Mouse (Mus musculus): ENCODE results near the gene Myrip. TPM values are rescaled to one million over a fixed set of nuclear protein-coding genes. Genes with fewer than 3 reads are reported as not detected.

The Myrip gene
- polyA plus RNA-seq, 1 experiment from 2014 or later = 0.86 TPM

DNA sequence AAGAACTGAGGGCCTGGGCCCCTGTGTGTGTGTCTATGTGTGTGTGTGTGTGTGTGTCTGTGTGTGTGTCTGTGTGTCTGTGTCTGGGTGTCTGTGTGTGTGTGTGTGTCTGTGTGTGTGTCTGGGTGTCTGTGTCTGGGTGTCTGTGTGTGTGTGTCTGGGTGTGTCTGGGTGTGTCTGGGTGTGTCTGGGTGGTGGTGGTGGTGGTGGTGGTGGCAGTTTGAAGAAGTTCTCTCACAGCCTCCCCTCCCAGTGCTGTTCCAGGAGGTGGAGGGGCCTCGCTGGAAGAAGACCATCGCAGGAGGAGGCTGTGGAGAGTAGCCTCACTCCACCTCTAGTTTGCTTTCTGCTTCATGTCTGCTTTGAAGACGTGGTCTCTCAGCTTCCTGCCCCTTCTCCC, 180.3 kb downstream of the Myrip start:
- DNase-seq (ENCODE audit: low spot score) (no peak), ATAC-seq (replicated peaks; ENCODE audit: low FRiP score) (no peak)
- Histone ChIP-seq H3K27me3 (ENCODE audit: control insufficient read depth, insufficient read depth, low read length) (no peaks in the 10 kb centered on the region), H3K4me3 (ENCODE audit: low read depth, low read length) (no peak overlapping the region), H3K36me3 (ENCODE audit: control insufficient read depth, insufficient read depth, low read length) (no peaks in the 10 kb centered on the region), H3K9ac (ENCODE audit: low read length) (no peak overlapping the region), H3K9me3 (ENCODE audit: control insufficient read depth, low read length) (no peaks in the 10 kb centered on the region), H3K4me2 (ENCODE audit: low read depth, low read length, severe bottlenecking) (no peak overlapping the region), H3K4me1 (replicated peaks; ENCODE audit: control insufficient read depth, insufficient read depth, low read length) (no peaks in the 10 kb centered on the region), H3K27ac (ENCODE audit: low read depth, low read length) (no peak overlapping the region)
- WGBS = 79% methylated on average over 3 of the region's 3 CpGs

DNA sequence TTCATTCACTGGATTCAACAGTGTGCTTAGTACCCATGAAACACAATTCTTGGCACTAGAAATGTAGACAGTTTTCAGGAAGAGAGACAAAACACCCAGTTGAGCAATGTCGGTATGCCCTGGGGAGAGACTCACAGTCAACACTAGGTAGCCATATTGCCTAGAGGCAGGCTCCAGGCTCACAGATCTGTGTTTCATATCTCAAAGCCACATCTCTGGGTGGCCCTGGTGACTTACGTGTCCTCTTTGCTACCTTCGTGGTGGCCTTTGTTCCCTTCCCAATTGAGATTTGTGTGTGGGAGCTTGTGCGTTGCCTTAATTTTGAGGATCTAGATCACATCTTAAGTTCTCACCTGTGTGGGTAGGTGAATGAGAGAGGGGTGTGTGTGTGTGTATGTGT, 181.1 kb downstream of the Myrip start:
- Histone ChIP-seq H3K27me3 (ENCODE audit: control insufficient read depth, insufficient read depth, low read length) (no peaks in the 10 kb centered on the region), H3K4me1 (replicated peaks; ENCODE audit: control insufficient read depth, insufficient read depth, low read length) (no peaks in the 10 kb centered on the region), H3K27ac (ENCODE audit: low read depth, low read length) (no peak overlapping the region), H3K4me2 (ENCODE audit: low read depth, low read length, severe bottlenecking) (no peak overlapping the region), H3K4me3 (ENCODE audit: low read depth, low read length) (no peak overlapping the region), H3K9ac (ENCODE audit: low read length) (no peak overlapping the region), H3K36me3 (ENCODE audit: control insufficient read depth, insufficient read depth, low read length) (no peaks in the 10 kb centered on the region), H3K9me3 (ENCODE audit: control insufficient read depth, low read length) (no peaks in the 10 kb centered on the region)
- WGBS = 92% methylated on average over 4 of the region's 4 CpGs
- DNase-seq (ENCODE audit: low spot score) = no peak
- no peak for ATAC-seq (replicated peaks; ENCODE audit: low FRiP score)

DNA sequence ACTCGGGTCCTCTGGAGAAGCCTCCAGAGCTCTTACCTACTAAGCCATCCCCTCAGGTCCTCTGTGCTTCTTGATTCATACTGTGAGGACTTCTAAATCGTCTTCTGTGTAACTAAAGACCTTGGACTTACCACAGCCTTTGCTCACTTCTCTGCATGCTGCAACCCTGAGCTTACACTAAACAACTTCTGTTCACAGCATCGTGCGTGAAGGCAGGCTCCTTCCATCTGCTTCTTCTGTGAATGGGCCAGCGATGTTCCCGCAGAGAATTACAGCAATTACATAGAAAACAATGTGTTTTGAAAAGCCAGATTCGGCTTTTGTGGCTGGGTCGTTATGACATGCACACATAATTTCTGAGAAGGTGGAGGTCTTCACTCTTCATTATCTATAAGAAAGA, 181.8 kb downstream of the Myrip start:
- H3K36me3 ChIP-seq (ENCODE audit: control insufficient read depth, insufficient read depth, low read length) = no peaks in the 10 kb centered on the region
- no peak overlapping the region for H3K27ac ChIP-seq (ENCODE audit: low read depth, low read length)
- no peak for ATAC-seq (replicated peaks; ENCODE audit: low FRiP score)
- H3K9me3 ChIP-seq (ENCODE audit: control insufficient read depth, low read length) = no peaks in the 10 kb centered on the region
- no peak overlapping the region for H3K9ac ChIP-seq (ENCODE audit: low read length)
- no peak overlapping the region for H3K4me3 ChIP-seq (ENCODE audit: low read depth, low read length)
- H3K4me2 ChIP-seq (ENCODE audit: low read depth, low read length, severe bottlenecking) = no peak overlapping the region
- 72% methylated on average over 8 of the region's 8 CpGs for WGBS
- H3K27me3 ChIP-seq (ENCODE audit: control insufficient read depth, insufficient read depth, low read length) = no peaks in the 10 kb centered on the region
- H3K4me1 ChIP-seq (replicated peaks; ENCODE audit: control insufficient read depth, insufficient read depth, low read length) = no peaks in the 10 kb centered on the region
- no peak for DNase-seq (ENCODE audit: low spot score)

DNA sequence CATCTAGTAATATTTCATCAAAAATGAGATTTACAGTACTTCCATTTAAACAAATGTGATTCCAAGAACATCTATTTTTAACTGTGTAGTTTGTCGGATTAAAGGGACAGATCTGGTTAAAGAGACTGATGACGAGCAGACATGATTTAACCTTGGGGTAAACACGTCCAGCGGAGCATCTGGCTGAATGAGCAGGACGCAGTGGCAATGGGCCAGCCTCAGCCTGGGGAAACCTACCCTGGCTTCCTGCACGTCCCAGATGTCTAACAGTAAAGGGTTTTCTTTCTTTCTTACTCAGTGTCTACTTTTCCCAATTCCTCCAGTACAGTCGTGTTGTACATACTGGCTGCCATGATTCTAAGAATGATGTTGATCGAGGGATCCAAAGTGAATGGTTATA, 185.8 kb downstream of the Myrip start:
- Histone ChIP-seq H3K27ac (ENCODE audit: low read depth, low read length) (no peak overlapping the region), H3K36me3 (ENCODE audit: control insufficient read depth, insufficient read depth, low read length) (no peaks in the 10 kb centered on the region), H3K27me3 (ENCODE audit: control insufficient read depth, insufficient read depth, low read length) (no peaks in the 10 kb centered on the region), H3K4me2 (ENCODE audit: low read depth, low read length, severe bottlenecking) (no peak overlapping the region), H3K4me1 (replicated peaks; ENCODE audit: control insufficient read depth, insufficient read depth, low read length) (no peaks in the 10 kb centered on the region), H3K9me3 (ENCODE audit: control insufficient read depth, low read length) (no peaks in the 10 kb centered on the region), H3K9ac (ENCODE audit: low read length) (no peak overlapping the region), H3K4me3 (ENCODE audit: low read depth, low read length) (no peak overlapping the region)
- WGBS = 90% methylated on average over 8 of the region's 8 CpGs
- DNase-seq (ENCODE audit: low spot score) (no peak), ATAC-seq (replicated peaks; ENCODE audit: low FRiP score) (no peak)

DNA sequence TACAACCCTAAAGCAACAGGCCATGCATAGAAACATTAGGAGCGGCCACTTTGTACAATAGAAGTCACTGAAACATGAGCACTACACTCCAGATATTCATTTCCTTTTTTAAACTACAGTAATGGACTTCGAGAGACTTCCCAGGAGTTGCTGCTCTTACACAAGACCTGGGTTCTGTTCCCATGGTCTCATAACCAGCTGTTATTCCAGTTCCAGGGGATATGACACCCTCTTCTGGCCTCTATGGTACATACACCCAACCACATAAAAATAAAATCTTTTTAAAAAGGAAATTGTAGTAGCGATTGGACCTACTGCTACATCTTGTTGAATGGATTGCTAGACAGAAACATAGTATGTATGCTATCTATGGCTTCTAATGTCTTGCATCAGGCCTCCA, 190.2 kb downstream of the Myrip start:
- Histone ChIP-seq H3K9ac (ENCODE audit: low read length) (peak overlapping the region; percentile 100), H3K9me3 (ENCODE audit: control insufficient read depth, low read length) (no peaks in the 10 kb centered on the region)
- ATAC-seq (replicated peaks; ENCODE audit: low FRiP score) = no peak

DNA sequence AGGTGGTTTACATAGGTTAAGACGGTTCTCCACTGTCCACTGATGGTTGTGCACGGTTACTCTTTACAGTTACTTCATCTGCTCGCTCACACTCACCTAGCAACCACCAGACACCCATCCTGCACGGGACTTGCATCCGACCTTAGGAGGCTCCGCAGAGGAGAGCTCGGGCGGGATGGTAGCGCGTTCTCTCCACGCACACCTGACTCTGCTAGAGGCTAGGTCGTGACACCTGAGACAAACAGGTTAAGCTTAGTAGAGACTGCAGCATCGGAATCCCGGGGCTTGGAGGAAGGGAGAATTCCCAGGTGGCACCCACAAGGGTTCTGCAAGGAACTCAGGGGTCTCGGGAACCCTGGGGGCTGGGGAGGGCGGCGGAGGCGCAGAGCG, 190.7 kb downstream of the Myrip start, which contains the start of gene Eif1b:
Gene Eif1b (plus strand): TSS at position 223 of the 390 bp plus-strand sequence.
- peak; percentile 47 for ATAC-seq (replicated peaks; ENCODE audit: low FRiP score)
- peaks cover 13% of the 10 kb centered on the region for H3K36me3 ChIP-seq (ENCODE audit: control insufficient read depth, insufficient read depth, low read length)

More for the DNA sequence above, 190.2 kb downstream of the Myrip start:
- Histone ChIP-seq H3K27ac (ENCODE audit: low read depth, low read length) (no peak overlapping the region), H3K36me3 (ENCODE audit: control insufficient read depth, insufficient read depth, low read length) (peaks cover 13% of the 10 kb centered on the region), H3K4me1 (replicated peaks; ENCODE audit: control insufficient read depth, insufficient read depth, low read length) (peaks cover 7% of the 10 kb centered on the region), H3K27me3 (ENCODE audit: control insufficient read depth, insufficient read depth, low read length) (no peaks in the 10 kb centered on the region), H3K4me3 (ENCODE audit: low read depth, low read length) (peak overlapping the region; percentile 100), H3K4me2 (ENCODE audit: low read depth, low read length, severe bottlenecking) (peak overlapping the region; percentile 93)
- 78% methylated on average over 3 of the region's 3 CpGs for WGBS
- no peak for DNase-seq (ENCODE audit: low spot score)

DNA sequence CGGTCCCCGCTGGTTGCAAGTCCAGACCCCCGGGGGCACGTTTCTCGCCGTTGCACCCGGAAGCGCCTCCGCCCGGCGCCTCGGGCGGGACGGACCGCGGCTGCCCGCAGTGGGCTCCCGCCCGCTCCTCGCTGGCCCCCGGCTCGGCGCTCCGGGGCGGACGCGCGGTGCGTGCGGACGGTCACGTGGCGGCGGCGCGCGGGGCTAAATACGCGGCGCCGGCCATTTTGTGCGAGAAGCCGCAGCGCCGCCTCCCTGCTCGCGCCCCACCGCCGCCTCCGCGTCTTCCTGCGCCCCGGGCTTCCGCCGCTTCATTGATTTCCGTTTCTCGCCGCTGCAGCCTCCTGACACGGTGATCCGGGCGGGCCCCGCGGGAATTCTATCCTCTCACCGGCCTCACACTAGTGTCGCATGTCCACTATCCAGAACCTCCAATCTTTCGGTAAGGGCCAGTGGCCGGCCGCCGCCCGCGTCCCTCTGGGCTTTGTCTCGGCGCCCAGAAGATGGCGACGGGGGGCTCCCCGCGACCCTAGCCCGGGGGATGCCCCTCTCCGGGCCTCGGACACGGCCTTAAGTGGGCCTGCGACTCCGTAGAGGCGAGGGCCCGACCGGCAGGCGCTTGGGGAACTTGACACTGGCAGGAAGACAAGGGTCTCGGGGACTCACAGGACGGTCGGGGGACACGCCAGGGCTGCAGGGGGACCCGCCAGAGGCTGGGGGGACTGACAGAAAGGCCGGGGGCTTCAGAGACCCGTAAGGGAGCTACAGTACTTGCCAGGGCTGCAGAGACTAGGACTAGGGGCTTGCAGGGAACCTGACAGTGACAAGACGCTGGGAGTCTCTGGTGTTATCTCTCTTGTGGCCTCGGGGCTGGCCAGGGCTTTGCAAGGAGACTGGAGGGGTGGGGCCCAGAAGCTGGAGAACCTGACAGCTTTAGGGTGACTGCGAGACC, 191.4 kb downstream of the Myrip start:
- Histone ChIP-seq H3K9ac (ENCODE audit: low read length) (peak overlapping the region; percentile 100), H3K27me3 (ENCODE audit: control insufficient read depth, insufficient read depth, low read length) (no peaks in the 10 kb centered on the region), H3K9me3 (ENCODE audit: control insufficient read depth, low read length) (no peaks in the 10 kb centered on the region), H3K27ac (ENCODE audit: low read depth, low read length) (peak overlapping the region; percentile 87), H3K36me3 (ENCODE audit: control insufficient read depth, insufficient read depth, low read length) (peaks cover 13% of the 10 kb centered on the region), H3K4me1 (replicated peaks; ENCODE audit: control insufficient read depth, insufficient read depth, low read length) (peaks cover 7% of the 10 kb centered on the region), H3K4me2 (ENCODE audit: low read depth, low read length, severe bottlenecking) (peak overlapping the region; percentile 93), H3K4me3 (ENCODE audit: low read depth, low read length) (peak overlapping the region; percentile 100)
- peak; percentile 90 for DNase-seq (ENCODE audit: low spot score)
- peak; percentile 83 for ATAC-seq (replicated peaks; ENCODE audit: low FRiP score)
- under 1% methylated on average over 86 of the region's 97 CpGs for WGBS

More for the DNA sequence above, 190.7 kb downstream of the Myrip start, which contains the start of gene Eif1b:
- Histone ChIP-seq H3K4me3 (ENCODE audit: low read depth, low read length) (peak within 1 kb of the TSS; percentile 100), H3K9ac (ENCODE audit: low read length) (peak within 1 kb of the TSS; percentile 100), H3K4me1 (replicated peaks; ENCODE audit: control insufficient read depth, insufficient read depth, low read length) (peaks cover 7% of the 10 kb centered on the region), H3K9me3 (ENCODE audit: control insufficient read depth, low read length) (no peaks in the 10 kb centered on the region), H3K27me3 (ENCODE audit: control insufficient read depth, insufficient read depth, low read length) (no peaks in the 10 kb centered on the region), H3K27ac (ENCODE audit: low read depth, low read length) (peak within 1 kb of the TSS; percentile 87), H3K4me2 (ENCODE audit: low read depth, low read length, severe bottlenecking) (peak within 1 kb of the TSS; percentile 93)
- WGBS = 3% methylated on average over 17 of the region's 19 CpGs
- no peak for DNase-seq (ENCODE audit: low spot score)

DNA sequence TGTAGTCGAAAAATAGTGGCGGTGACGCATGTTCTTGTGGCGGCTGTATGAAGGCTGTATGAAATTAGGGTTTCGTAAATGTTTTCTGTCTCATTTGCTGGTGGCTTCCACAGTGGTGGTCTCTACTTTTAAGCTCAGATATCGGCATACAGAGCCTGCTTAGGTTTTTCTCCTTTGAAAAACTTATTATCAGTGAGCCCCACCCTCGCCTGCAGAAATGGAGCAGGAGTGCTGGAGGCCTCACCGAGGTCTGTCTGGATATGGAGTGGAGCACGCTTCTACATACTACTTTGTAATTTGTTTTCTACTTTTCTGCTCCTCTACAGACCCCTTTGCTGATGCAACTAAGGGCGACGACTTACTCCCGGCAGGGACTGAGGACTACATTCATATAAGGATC, 192.5 kb downstream of the Myrip start:
- H3K27ac ChIP-seq (ENCODE audit: low read depth, low read length) = peak overlapping the region; percentile 31; the same call in 1 of the 2 replicates
- H3K4me1 ChIP-seq (replicated peaks; ENCODE audit: control insufficient read depth, insufficient read depth, low read length) = peaks cover 7% of the 10 kb centered on the region
- H3K4me2 ChIP-seq (ENCODE audit: low read depth, low read length, severe bottlenecking) = peak overlapping the region; percentile 93

More for the DNA sequence above, 192.5 kb downstream of the Myrip start:
- WGBS = 79% methylated on average over 12 of the region's 12 CpGs
- Histone ChIP-seq H3K9me3 (ENCODE audit: control insufficient read depth, low read length) (no peaks in the 10 kb centered on the region), H3K4me3 (ENCODE audit: low read depth, low read length) (peak overlapping the region; percentile 100), H3K27me3 (ENCODE audit: control insufficient read depth, insufficient read depth, low read length) (no peaks in the 10 kb centered on the region), H3K36me3 (ENCODE audit: control insufficient read depth, insufficient read depth, low read length) (peaks cover 13% of the 10 kb centered on the region), H3K9ac (ENCODE audit: low read length) (peak overlapping the region; percentile 100)
- DNase-seq (ENCODE audit: low spot score) (no peak), ATAC-seq (replicated peaks; ENCODE audit: low FRiP score) (no peak)
